In genomic region chr9:75312008-75312407, GRCm38 (mm10) we compare ENCODE assay signal across 8 mouse cellular contexts. TPM values are rescaled to one million over a fixed set of nuclear protein-coding genes. Genes with fewer than 3 reads are reported as not detected.
DNase-seq lines count a peak whose midpoint lies in the region; ATAC-seq and TF ChIP-seq lines count a peak whose summit lies in the region.

No protein-coding gene starts in this region.

- no peak for TF ChIP-seq POLR2A in heart, adult 2 months (IDR thresholded peaks at IDR 0.05; ENCODE audit: insufficient read depth, low read depth, low read length)
- no peak for TF ChIP-seq POLR2A in cortical plate, adult 2 months (IDR thresholded peaks at IDR 0.05; ENCODE audit: extremely low read depth, insufficient read depth, low read length)
- no peak for TF ChIP-seq POLR2A in thymus, adult 2 months (IDR thresholded peaks at IDR 0.05; ENCODE audit: control insufficient read depth, extremely low read depth, insufficient read depth, low read length, poor library complexity)

- no peaks in the 10 kb centered on the region for H3K9me3 ChIP-seq in heart, embryonic 12.5 days (replicated peaks)

- H3K79me2 ChIP-seq in heart, adult 2 months (replicated peaks; ENCODE audit: control insufficient read depth, insufficient read depth, low read length): no peaks in the 10 kb centered on the region

- no peaks in the 10 kb centered on the region for H3K4me1 ChIP-seq in heart, adult 2 months (ENCODE audit: control insufficient read depth, insufficient read depth, low read length)
- H3K4me1 ChIP-seq in heart, embryonic 12.5 days (replicated peaks): peaks cover 12% of the 10 kb centered on the region
- peaks cover 7% of the 10 kb centered on the region for H3K4me1 ChIP-seq in cortical plate, adult 2 months (ENCODE audit: control insufficient read depth, insufficient read depth, low read length)
- peaks cover 11% of the 10 kb centered on the region for H3K4me1 ChIP-seq in thymus, adult 2 months (replicated peaks; ENCODE audit: control insufficient read depth, insufficient read depth, low read length)

- TF ChIP-seq CTCF in heart, adult 2 months (IDR thresholded peaks at IDR 0.05): peak; percentile 92
- TF ChIP-seq CTCF in cortical plate, adult 2 months (IDR thresholded peaks at IDR 0.05; ENCODE audit: extremely low read depth, insufficient read depth, low read length): peak; percentile 80
- TF ChIP-seq CTCF in thymus, adult 2 months (IDR thresholded peaks at IDR 0.05; ENCODE audit: borderline replicate concordance, control insufficient read depth, extremely low read depth, insufficient read depth, low read length, poor library complexity): no peak

- no peak for ATAC-seq in heart, embryonic 12.5 days (ENCODE audit: insufficient number of reproducible peaks, low FRiP score)
- ATAC-seq in neutrophil, adult 5-6 weeks (ENCODE audit: extremely low read depth, insufficient number of reproducible peaks, low FRiP score, poor library complexity, severe bottlenecking): 0 out of 2 replicates have a peak, but pooled peaks have one; percentile 33

- WGBS in heart, adult 2 months: 18% methylated on average over 4 of the region's 4 CpGs
- 19% methylated on average over 4 of the region's 4 CpGs for WGBS in heart, embryonic 12.5 days
- WGBS in thymus, adult 2 months: 26% methylated on average over 4 of the region's 4 CpGs

- peak; percentile 60 to 80 for DNase-seq in heart, adult 2 months
- peak; percentile 60 for DNase-seq in WW6 (ENCODE audit: low read depth, low spot score)
- peak; percentile 71 to 85 for DNase-seq in heart, postnatal 10 days
- peak; percentile 70 to 76 for DNase-seq in left cerebral cortex, postnatal 36 days (ENCODE audit: low spot score in 2 of 2)
- peak; percentile 83 for DNase-seq in thymus, adult 2 months

- H3K4me2 ChIP-seq in heart, embryonic 12.5 days: no peak overlapping the region

- H3K4me3 ChIP-seq in heart, adult 2 months: no peak overlapping the region
- no peak overlapping the region for H3K4me3 ChIP-seq in heart, embryonic 12.5 days
- H3K4me3 ChIP-seq in cortical plate, adult 2 months (ENCODE audit: insufficient read depth, low read length): no peak overlapping the region
- H3K4me3 ChIP-seq in thymus, adult 2 months (ENCODE audit: control insufficient read depth, insufficient read depth, low read length): no peak overlapping the region

- TF ChIP-seq EP300 in heart, adult 2 months (IDR thresholded peaks at IDR 0.05; ENCODE audit: insufficient read depth, low read depth, low read length): no peak

- H3K27ac ChIP-seq in heart, adult 2 months: no peak overlapping the region
- H3K27ac ChIP-seq in heart, embryonic 12.5 days (ENCODE audit: poor library complexity, severe bottlenecking): no peak overlapping the region
- no peak overlapping the region for H3K27ac ChIP-seq in cortical plate, adult 2 months (ENCODE audit: insufficient read depth, low read length)
- no peak overlapping the region for H3K27ac ChIP-seq in thymus, adult 2 months (ENCODE audit: control insufficient read depth, insufficient read depth, low read length)

- H3K9ac ChIP-seq in heart, adult 2 months (ENCODE audit: low read depth, low read length): no peak overlapping the region
- H3K9ac ChIP-seq in heart, embryonic 12.5 days: no peak overlapping the region

- no peaks in the 10 kb centered on the region for H3K27me3 ChIP-seq in heart, adult 2 months (ENCODE audit: control insufficient read depth, insufficient read depth, low read length)
- no peaks in the 10 kb centered on the region for H3K27me3 ChIP-seq in heart, embryonic 12.5 days (replicated peaks)
- no peaks in the 10 kb centered on the region for H3K27me3 ChIP-seq in thymus, adult 2 months (ENCODE audit: control insufficient read depth, insufficient read depth, low read length)

- H3K36me3 ChIP-seq in heart, adult 2 months (ENCODE audit: control insufficient read depth, insufficient read depth, low read length): no peaks in the 10 kb centered on the region
- H3K36me3 ChIP-seq in heart, embryonic 12.5 days: 0 out of 2 replicates have a peak, but pooled peaks cover 4% of the 10 kb centered on the region
- H3K36me3 ChIP-seq in thymus, adult 2 months (ENCODE audit: control insufficient read depth, insufficient read depth, low read length): no peaks in the 10 kb centered on the region

- intact Hi-C loops in heart, adult 2 months (cut with DNase I): loop anchor here (5.0 kb wide), 1 partner anchor 265 kb away; no protein-coding TSS in a partner anchor
- intact Hi-C loops in heart, postnatal 10 days (cut with DNase I): loop anchor here (2.0 kb wide), 1 partner anchor 29 kb away; no protein-coding TSS in a partner anchor
- intact Hi-C loops in left cerebral cortex, postnatal 36 days (cut with DNase I): no loop called here

RNA-seq across cellular contexts. Expression of gene Gnb5, which starts 5.9 kb away (rescaled TPM):
- 10 to 100 TPM; 23.5 to 23.9 TPM for total RNA-seq in heart, adult 2 months (2021)
- polyA plus RNA-seq in heart, adult 2 months (2012; rRNA removed): 33.0 and 52.8 TPM in 2 replicates
- polyA plus RNA-seq in heart, embryonic 12.5 days (2016; fragmentation: Nextera tagmentation; extraction: Ambion mirVana): 58.0 and 59.2 TPM in 2 replicates
- polyA plus RNA-seq in cortical plate, adult 2 months (2012; rRNA removed): 154 and 172 TPM in 2 replicates
- 10 to 100 TPM; 32.8 to 33.3 TPM for total RNA-seq in heart, postnatal 10 days (2021)
- 100 to 1,000 TPM; 149 to 158 TPM for total RNA-seq in left cerebral cortex, postnatal 36 days (2021)
- 0.70 and 2.5 TPM in 2 replicates for total RNA-seq in neutrophil, adult 5-6 weeks (2017)
- 5.1 and 7.3 TPM in 2 replicates for polyA plus RNA-seq in thymus, adult 2 months (2012; rRNA removed)

RNA-seq across cellular contexts. Expression of gene Bcl2l10, which starts 35.5 kb away (rescaled TPM):
- total RNA-seq in heart, adult 2 months (2021): not detected
- polyA plus RNA-seq in heart, adult 2 months (2012; rRNA removed): 0.15 TPM in 1 of 2 replicates, not detected in the other
- not detected in 2 replicates for polyA plus RNA-seq in heart, embryonic 12.5 days (2016; fragmentation: Nextera tagmentation; extraction: Ambion mirVana)
- 0.13 TPM in 2 replicates for polyA plus RNA-seq in cortical plate, adult 2 months (2012; rRNA removed)
- not detected for total RNA-seq in heart, postnatal 10 days (2021)
- total RNA-seq in left cerebral cortex, postnatal 36 days (2021): not detected
- total RNA-seq in neutrophil, adult 5-6 weeks (2017): not detected in 2 replicates
- polyA plus RNA-seq in thymus, adult 2 months (2012; rRNA removed): not detected in 2 replicates
